Mouse (Mus musculus) heart, postnatal 0 days (tissue): ENCODE measurements around the gene Atp13a1.

Source experiments
- CTCF ChIP-seq: IDR thresholded peaks from 2 replicates; pipeline ENCODE4 v1.5.1; 2016; ENCODE audit warnings: antibody characterized with exemption, control low read depth, low read depth
- EP300 ChIP-seq: IDR thresholded peaks from 2 replicates; pipeline ENCODE4 v1.6.1; 2016; ENCODE audit warnings: antibody characterized with exemption, low read depth

GRCm38 (mm10) chr8:69790364-69790763 lies 599 bp upstream of the Atp13a1 start:
- TF ChIP-seq CTCF (no peak), EP300 (no peak)
